Mouse (Mus musculus) activated CD4-positive, CD25-positive, alpha-beta regulatory T cell, adult 9 weeks (primary cell): ENCODE data around the gene Gm6685. TPM values are rescaled to one million over a fixed set of nuclear protein-coding genes. Genes with fewer than 3 reads are reported as not detected.

ENCODE experiments used
- polyA plus RNA-seq: library from polyadenylated mRNA; unstranded; fragments of 100-300 nt; shearing (Covaris generic); gene quantifications from one replicate; pipeline ENCODE4 v1.2.1, GENCODE M21; 2017

Gm6685 gene
- polyA plus RNA-seq: 0.45 TPM

GRCm38 (mm10) chr11:28339224-28340150 lies at the start of gene Gm6685:
Gene Gm6685, minus strand, starts transcription at chr11:28339867.

Other genes with a start within 250 kb of the Gm6685 start
- gene Ccdc85a, start 244.5 kb upstream of the Gm6685 start, polyA plus RNA-seq: not detected